Mouse (Mus musculus) heart, embryonic 14.5 days (tissue): Measurements from ENCODE around the gene Cpm. TPM values are rescaled to one million over a fixed set of nuclear protein-coding genes. Genes with fewer than 3 reads are reported as not detected.

ENCODE experiments used
- ATAC-seq: fragments of 200-750 bp; cut with Nextera tagmentation; 2 replicates; pipeline ENCODE4 v1.8.0; 2017; ENCODE audit warnings: low read depth, moderate TSS enrichment; ENCODE audit not compliant: insufficient number of reproducible peaks, insufficient read depth, low FRiP score
- H3K27ac ChIP-seq, 2 experiments: fragments of 200-500 bp in 1 of 2; fragments of 300-500 bp in 1 of 2; sonication (generic) in 1 of 2; replicated peaks in 1 of 2; 2 replicates each; pipeline ENCODE4 v1.5.1; 2012 to 2014; ENCODE audit warnings: low read depth in 2 of 2, low read length in 2 of 2, control low read depth in 1 of 2, mild to moderate bottlenecking in 1 of 2, mixed read lengths in 1 of 2; ENCODE audit not compliant: control insufficient read depth in 1 of 2, insufficient read depth in 1 of 2
- H3K27me3 ChIP-seq: fragments of 300-500 bp; sonication (generic); 2 replicates; pipeline ENCODE4 v1.6.1; 2014; ENCODE audit warnings: mild to moderate bottlenecking, low read length, control low read depth; ENCODE audit not compliant: control insufficient read depth, insufficient read depth
- H3K36me3 ChIP-seq: fragments of 300-500 bp; sonication (generic); 2 replicates; pipeline ENCODE4 v1.6.1; 2014; ENCODE audit warnings: mild to moderate bottlenecking, control low read depth, low read length, mixed read lengths; ENCODE audit not compliant: control insufficient read depth, insufficient read depth
- H3K4me1 ChIP-seq, 2 experiments: fragments of 200-500 bp in 1 of 2; fragments of 300-500 bp in 1 of 2; sonication (generic) in 1 of 2; 2 replicates each; pipeline ENCODE4 v1.6.1; 2012 to 2014; ENCODE audit warnings: low read length in 2 of 2, control low read depth in 1 of 2, mixed read lengths in 1 of 2; ENCODE audit not compliant: control insufficient read depth in 2 of 2, insufficient read depth in 2 of 2
- H3K4me2 ChIP-seq: fragments of 300-500 bp; sonication (generic); 2 replicates; pipeline ENCODE4 v1.6.1; 2014; ENCODE audit warnings: mild to moderate bottlenecking, low read length
- H3K4me3 ChIP-seq, 2 experiments: fragments of 200-500 bp in 1 of 2; fragments of 300-500 bp in 1 of 2; sonication (generic) in 1 of 2; 2 replicates each; pipeline ENCODE4 v1.5.1; 2012 to 2014; ENCODE audit warnings: low read length in 2 of 2, mild to moderate bottlenecking in 2 of 2, control low read depth in 1 of 2, low read depth in 1 of 2, moderate library complexity in 1 of 2; ENCODE audit not compliant: control insufficient read depth in 1 of 2, insufficient read depth in 1 of 2
- H3K9ac ChIP-seq: fragments of 300-500 bp; sonication (generic); 2 replicates; pipeline ENCODE4 v1.6.1; 2014; ENCODE audit warnings: mild to moderate bottlenecking, low read length
- H3K9me3 ChIP-seq: fragments of 300-500 bp; sonication (generic); 2 replicates; pipeline ENCODE4 v1.6.1; 2016; ENCODE audit warnings: low read length, control low read depth; ENCODE audit not compliant: control insufficient read depth
- WGBS: fragments of 180-500 bp; shearing (Covaris S2); extraction: QIAGEN DNeasy Blood & Tissue Kit; methylation state at CpG from one replicate; pipeline ENCODE4 v1.1.7; 2014; 5-methylcytosine and 5-hydroxymethylcytosine counted together
- polyA plus RNA-seq: library from polyadenylated mRNA; unstranded; fragments of >200 nt; fragmentation: Nextera tagmentation; extraction: Ambion mirVana; gene quantifications from 2 replicates; pipeline ENCODE4 v1.2.1, GENCODE M21; 2014

The Cpm gene
- polyA plus RNA-seq, 1 experiment from 2014 or later = 0.96 TPM

GRCm38 (mm10) chr10:117606423-117606822 lies 22.9 kb upstream of the Cpm start:
- no peak overlapping the region for H3K4me2 ChIP-seq
- ATAC-seq = no peak

GRCm38 (mm10) chr10:117607051-117607803 lies 22.1 kb upstream of the Cpm start:
- no peaks in the 10 kb centered on the region for H3K36me3 ChIP-seq
- H3K27ac ChIP-seq = no peak overlapping the region
- 84% methylated on average over 20 of the region's 20 CpGs for WGBS
- H3K9ac ChIP-seq = no peak overlapping the region
- H3K4me2 ChIP-seq = no peak overlapping the region
- ATAC-seq = no peak
- 0 out of 2 replicates have a peak, but pooled peaks cover 6% of the 10 kb centered on the region for H3K9me3 ChIP-seq
- no peaks in the 10 kb centered on the region for H3K4me1 ChIP-seq
- H3K4me3 ChIP-seq = no peak overlapping the region
- H3K27me3 ChIP-seq = no peaks in the 10 kb centered on the region

More at GRCm38 (mm10) chr10:117606423-117606822, 22.9 kb upstream of the Cpm start:
- Histone ChIP-seq H3K9me3 (0 out of 2 replicates have a peak, but pooled peaks cover 6% of the 10 kb centered on the region), H3K27me3 (no peaks in the 10 kb centered on the region), H3K27ac (no peak overlapping the region), H3K36me3 (no peaks in the 10 kb centered on the region), H3K9ac (no peak overlapping the region), H3K4me1 (no peaks in the 10 kb centered on the region), H3K4me3 (no peak overlapping the region)
- WGBS = 67% methylated on average over 5 of the region's 5 CpGs

DNA sequence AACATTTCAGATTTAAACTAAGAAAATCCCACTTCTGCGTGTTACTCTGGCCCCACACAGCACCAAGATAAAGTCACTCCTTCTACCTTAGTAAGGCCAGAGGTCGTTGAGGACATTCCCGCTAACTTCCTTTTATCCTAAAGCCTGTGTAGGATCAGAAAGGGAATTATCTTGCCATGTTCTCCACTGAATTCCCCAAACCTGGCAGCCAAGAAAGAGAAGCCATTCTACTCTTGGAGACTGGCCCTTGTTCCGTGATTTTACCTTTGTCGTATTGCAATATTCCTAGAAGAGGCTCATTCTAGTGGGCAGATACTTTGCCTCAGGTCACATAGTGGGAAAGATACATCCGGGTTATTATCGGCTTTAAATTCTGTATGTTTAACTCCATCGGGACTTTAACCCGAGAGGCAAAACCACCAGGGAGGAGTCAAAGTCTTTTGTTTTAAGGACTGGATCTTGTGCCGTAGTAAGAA lies 21.5 kb upstream of the Cpm start:
- ATAC-seq = no peak
- WGBS = 88% methylated on average over 10 of the region's 10 CpGs

DNA sequence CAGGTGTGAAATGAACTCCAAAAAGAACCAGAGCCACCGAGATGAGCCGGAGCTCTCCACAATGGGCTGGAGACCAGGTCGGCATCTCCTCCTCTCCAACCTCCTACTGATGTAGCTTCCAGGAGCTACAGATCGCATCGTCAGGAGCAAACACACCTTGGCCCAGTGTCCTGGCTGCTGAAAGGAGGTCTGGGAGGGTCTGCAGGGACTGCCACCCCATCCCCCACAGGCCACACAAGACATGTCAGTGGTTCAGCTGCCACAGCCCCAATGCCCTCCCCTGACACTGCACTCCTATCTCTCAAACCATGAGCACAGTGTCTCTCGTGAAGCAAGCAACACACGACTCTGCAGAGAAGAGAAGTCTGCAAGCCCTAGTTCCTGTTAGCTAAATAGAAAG lies 20.8 kb upstream of the Cpm start:
- WGBS = 80% methylated on average over 7 of the region's 7 CpGs
- ATAC-seq = no peak

More for the DNA sequence above, 21.5 kb upstream of the Cpm start:
- H3K27ac ChIP-seq = no peak overlapping the region
- H3K4me3 ChIP-seq = no peak overlapping the region
- H3K4me2 ChIP-seq = no peak overlapping the region
- 0 out of 2 replicates have a peak, but pooled peaks cover 6% of the 10 kb centered on the region for H3K9me3 ChIP-seq
- no peaks in the 10 kb centered on the region for H3K36me3 ChIP-seq
- no peaks in the 10 kb centered on the region for H3K27me3 ChIP-seq
- no peaks in the 10 kb centered on the region for H3K4me1 ChIP-seq
- H3K9ac ChIP-seq = no peak overlapping the region

GRCm38 (mm10) chr10:117608988-117609809 lies 20.1 kb upstream of the Cpm start:
- H3K9ac ChIP-seq = no peak overlapping the region
- H3K36me3 ChIP-seq = no peaks in the 10 kb centered on the region
- no peaks in the 10 kb centered on the region for H3K27me3 ChIP-seq
- H3K9me3 ChIP-seq = 0 out of 2 replicates have a peak, but pooled peaks cover 6% of the 10 kb centered on the region
- ATAC-seq = no peak
- H3K27ac ChIP-seq = no peak overlapping the region
- H3K4me2 ChIP-seq = no peak overlapping the region
- no peak overlapping the region for H3K4me3 ChIP-seq
- 90% methylated on average over 7 of the region's 7 CpGs for WGBS
- no peaks in the 10 kb centered on the region for H3K4me1 ChIP-seq

More for the DNA sequence above, 20.8 kb upstream of the Cpm start:
- no peak overlapping the region for H3K27ac ChIP-seq
- H3K27me3 ChIP-seq = no peaks in the 10 kb centered on the region
- no peak overlapping the region for H3K9ac ChIP-seq
- no peak overlapping the region for H3K4me3 ChIP-seq
- no peak overlapping the region for H3K4me2 ChIP-seq
- no peaks in the 10 kb centered on the region for H3K4me1 ChIP-seq
- H3K9me3 ChIP-seq = 0 out of 2 replicates have a peak, but pooled peaks cover 6% of the 10 kb centered on the region
- no peaks in the 10 kb centered on the region for H3K36me3 ChIP-seq

GRCm38 (mm10) chr10:117609810-117610090 lies 19.6 kb upstream of the Cpm start:
- H3K4me2 ChIP-seq = no peak overlapping the region
- H3K4me3 ChIP-seq = no peak overlapping the region
- H3K27me3 ChIP-seq = no peaks in the 10 kb centered on the region
- 0 out of 2 replicates have a peak, but pooled peaks cover 6% of the 10 kb centered on the region for H3K9me3 ChIP-seq
- H3K9ac ChIP-seq = no peak overlapping the region
- no peaks in the 10 kb centered on the region for H3K4me1 ChIP-seq
- H3K36me3 ChIP-seq = no peaks in the 10 kb centered on the region
- H3K27ac ChIP-seq = no peak overlapping the region
- no peak for ATAC-seq
- WGBS = 70% methylated on average over 6 of the region's 6 CpGs

GRCm38 (mm10) chr10:117610160-117610764 lies 19.0 kb upstream of the Cpm start:
- Histone ChIP-seq H3K36me3 (no peaks in the 10 kb centered on the region), H3K27me3 (no peaks in the 10 kb centered on the region), H3K9me3 (0 out of 2 replicates have a peak, but pooled peaks cover 6% of the 10 kb centered on the region), H3K4me3 (no peak overlapping the region), H3K9ac (no peak overlapping the region), H3K4me2 (no peak overlapping the region), H3K4me1 (no peaks in the 10 kb centered on the region), H3K27ac (no peak overlapping the region)
- ATAC-seq = no peak
- 70% methylated on average over 5 of the region's 5 CpGs for WGBS
